Comparison of ENCODE assay signal across 11 mouse cellular contexts in the genomic region with DNA sequence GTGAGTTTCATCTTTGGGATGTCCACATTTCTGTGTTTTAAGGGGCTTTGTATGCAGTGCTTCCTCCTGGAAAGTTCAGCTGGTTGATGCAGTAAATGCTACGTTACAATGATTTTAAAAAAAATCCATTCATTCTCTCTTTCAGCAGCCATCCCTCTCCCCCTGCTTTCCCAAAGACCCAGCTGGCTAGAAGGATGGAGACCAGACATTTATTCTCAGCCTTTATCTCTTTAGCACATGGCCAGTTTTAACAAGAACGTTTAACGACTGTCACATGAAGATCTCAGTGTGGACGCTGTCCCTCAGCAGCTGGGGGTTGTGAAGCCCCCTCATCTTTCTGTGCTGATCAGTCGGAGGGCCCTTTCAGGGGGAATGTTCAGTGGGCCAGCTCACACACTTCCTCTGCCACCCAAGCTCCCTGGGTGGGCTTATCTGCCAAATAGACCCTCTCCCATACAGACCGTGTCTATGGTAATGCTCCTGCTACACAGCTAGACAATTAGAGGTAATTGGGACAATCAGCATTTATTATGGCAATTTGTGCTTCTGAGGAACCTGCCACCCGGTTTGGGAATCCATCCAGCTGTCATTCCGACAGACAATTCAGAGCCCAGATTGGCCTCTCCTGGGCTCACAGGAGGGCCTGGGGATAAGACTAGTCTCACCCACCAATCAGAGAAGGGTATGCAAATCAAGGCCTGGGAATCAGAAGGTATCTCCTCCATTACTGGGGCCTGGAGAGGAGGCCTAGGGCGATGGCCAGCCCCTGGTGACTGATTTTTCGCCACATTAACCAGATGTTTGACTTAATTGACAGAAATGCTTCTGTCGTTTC.
A peak's percentile ranks its signal among the peaks of the same experiment; 100 is the strongest.
DNase-seq lines count a peak whose midpoint lies in the region; ATAC-seq and TF ChIP-seq lines count a peak whose summit lies in the region.
"Had no signal": no experiment of that assay in that cellular context is flagged by ENCODE, and none has a peak within 500 bp of the region (broad histone marks: within the 10 kb centered on the region; RNA-seq: fewer than 3 reads in every experiment).

No protein-coding gene starts in this region.

- ATAC-seq in intestine, embryonic 14.5 days (replicated peaks; ENCODE audit: low FRiP score, low TSS enrichment, low read depth), result no peak
- ATAC-seq in intestine, postnatal 0 days, result no peak
- ATAC-seq in forebrain, embryonic 16.5 days, result peak; percentile 96
- peak; percentile 93 for ATAC-seq in midbrain, embryonic 13.5 days
- ATAC-seq in erythroblast, adult 5-6 weeks (replicated peaks; ENCODE audit: low FRiP score, poor library complexity, severe bottlenecking), result no peak

- no peak overlapping the region for H3K4me2 ChIP-seq in intestine, embryonic 14.5 days (ENCODE audit: low read length)
- H3K4me2 ChIP-seq in intestine, postnatal 0 days (replicated peaks; ENCODE audit: low read depth), result no peak overlapping the region
- H3K4me2 ChIP-seq in forebrain, embryonic 16.5 days (ENCODE audit: low read length), result no peak overlapping the region
- H3K4me2 ChIP-seq in midbrain, embryonic 13.5 days (replicated peaks), result no peak overlapping the region; the same call in 1 of the 2 replicates
- H3K4me2 ChIP-seq: limb, embryonic 12.5 days had no signal

- no peak for TF ChIP-seq CTCF in intestine, postnatal 0 days (IDR thresholded peaks at IDR 0.05; ENCODE audit: low read depth)

- peaks cover 11% of the 10 kb centered on the region; the same call in 1 of the 2 replicates for H3K4me1 ChIP-seq in intestine, embryonic 14.5 days (replicated peaks; ENCODE audit: control insufficient read depth, insufficient read depth, low read length)
- H3K4me1 ChIP-seq in intestine, postnatal 0 days (replicated peaks; ENCODE audit: control insufficient read depth, insufficient read depth, low read length), result no peaks in the 10 kb centered on the region
- peaks cover 24% of the 10 kb centered on the region for H3K4me1 ChIP-seq in forebrain, embryonic 16.5 days (replicated peaks; ENCODE audit: control insufficient read depth, insufficient read depth, low read length)
- H3K4me1 ChIP-seq in midbrain, embryonic 13.5 days (replicated peaks), result peaks cover 22% of the 10 kb centered on the region

- H3K4me3 ChIP-seq in intestine, embryonic 14.5 days (ENCODE audit: low read depth, low read length), result no peak overlapping the region
- H3K4me3 ChIP-seq in intestine, postnatal 0 days (ENCODE audit: low read depth, low read length), result no peak overlapping the region
- no peak overlapping the region for H3K4me3 ChIP-seq in forebrain, embryonic 16.5 days (replicated peaks; ENCODE audit: low read length)
- H3K4me3 ChIP-seq in midbrain, embryonic 13.5 days (replicated peaks), result no peak overlapping the region
- H3K4me3 ChIP-seq: limb, embryonic 12.5 days had no signal

- H3K27ac ChIP-seq in intestine, embryonic 14.5 days (ENCODE audit: low read depth), result no peak overlapping the region
- H3K27ac ChIP-seq in intestine, postnatal 0 days (ENCODE audit: low read depth, low read length), result no peak overlapping the region
- H3K27ac ChIP-seq in forebrain, embryonic 16.5 days (ENCODE audit: low read length), result peak overlapping the region; percentile 52
- peak overlapping the region; percentile 47; the same call in 1 of the 2 replicates for H3K27ac ChIP-seq in midbrain, embryonic 13.5 days
- H3K27ac ChIP-seq: limb, embryonic 12.5 days had no signal

- H3K9ac ChIP-seq in intestine, embryonic 14.5 days (ENCODE audit: low read length), result no peak overlapping the region
- no peak overlapping the region for H3K9ac ChIP-seq in intestine, postnatal 0 days (ENCODE audit: low read depth, low read length)
- H3K9ac ChIP-seq in forebrain, embryonic 16.5 days (replicated peaks; ENCODE audit: low read depth, low read length), result no peak overlapping the region
- H3K9ac ChIP-seq in midbrain, embryonic 13.5 days (replicated peaks), result no peak overlapping the region
- H3K9ac ChIP-seq: limb, embryonic 12.5 days had no signal

- no peaks in the 10 kb centered on the region for H3K27me3 ChIP-seq in intestine, embryonic 14.5 days (replicated peaks; ENCODE audit: control insufficient read depth, insufficient read depth, low read length)
- no peaks in the 10 kb centered on the region for H3K27me3 ChIP-seq in intestine, postnatal 0 days (replicated peaks; ENCODE audit: control insufficient read depth, insufficient read depth, low read length)
- H3K27me3 ChIP-seq in forebrain, embryonic 16.5 days (replicated peaks; ENCODE audit: control insufficient read depth, insufficient read depth, low read length), result no peaks in the 10 kb centered on the region
- peaks cover 3% of the 10 kb centered on the region; the same call in 1 of the 2 replicates for H3K27me3 ChIP-seq in midbrain, embryonic 13.5 days

- intact Hi-C loops in heart, postnatal 25 days (cut with DNase I), result no loop called here

- peak; percentile 54 for DNase-seq in intestine, embryonic 14.5 days (ENCODE audit: low spot score)
- DNase-seq in R1 (ENCODE audit: low read depth, low spot score), result peak; percentile 59
- no peak for DNase-seq in heart, postnatal 25 days (ENCODE audit: low spot score)
- DNase-seq in B cell, adult 2 months, result no peak
- DNase-seq: cerebellum, adult 11 months; heart, postnatal 36 days had no signal

- no peaks in the 10 kb centered on the region for H3K36me3 ChIP-seq in intestine, embryonic 14.5 days (ENCODE audit: control insufficient read depth, insufficient read depth, low read length)
- no peaks in the 10 kb centered on the region for H3K36me3 ChIP-seq in intestine, postnatal 0 days (ENCODE audit: control insufficient read depth, insufficient read depth)
- no peaks in the 10 kb centered on the region for H3K36me3 ChIP-seq in forebrain, embryonic 16.5 days (ENCODE audit: control insufficient read depth, insufficient read depth)
- H3K36me3 ChIP-seq in midbrain, embryonic 13.5 days, result no peaks in the 10 kb centered on the region
- H3K36me3 ChIP-seq: limb, embryonic 12.5 days had no signal

- WGBS in intestine, embryonic 14.5 days, result 11% methylated on average over 11 of the region's 11 CpGs
- 23% methylated on average over 11 of the region's 11 CpGs for WGBS in intestine, postnatal 0 days
- 7% methylated on average over 11 of the region's 11 CpGs for WGBS in forebrain, embryonic 16.5 days
- WGBS in midbrain, embryonic 13.5 days, result 7% methylated on average over 11 of the region's 11 CpGs

- H3K9me3 ChIP-seq in intestine, embryonic 14.5 days (ENCODE audit: control insufficient read depth, low read length), result no peaks in the 10 kb centered on the region
- H3K9me3 ChIP-seq in intestine, postnatal 0 days (ENCODE audit: control insufficient read depth), result no peaks in the 10 kb centered on the region
- H3K9me3 ChIP-seq in forebrain, embryonic 16.5 days (ENCODE audit: control insufficient read depth, low read length), result no peaks in the 10 kb centered on the region
- no peaks in the 10 kb centered on the region for H3K9me3 ChIP-seq in midbrain, embryonic 13.5 days
- H3K9me3 ChIP-seq: limb, embryonic 12.5 days had no signal

Comparison
In these comparisons a context has a peak if more than half of its experiments do, and no peak if none do; other contexts are left out.
1. ATAC-seq: peak in forebrain, embryonic 16.5 days (single experiment) and midbrain, embryonic 13.5 days (single experiment); none in intestine, embryonic 14.5 days (single experiment), intestine, postnatal 0 days (single experiment) and erythroblast, adult 5-6 weeks (single experiment).
2. DNase-seq: peak in intestine, embryonic 14.5 days (single experiment) and R1 (single experiment); none in heart, postnatal 25 days (single experiment) and B cell, adult 2 months (0 of 2).
3. H3K27ac ChIP-seq: peak in forebrain, embryonic 16.5 days (single experiment) and midbrain, embryonic 13.5 days (single experiment); none in intestine, embryonic 14.5 days (single experiment) and intestine, postnatal 0 days (single experiment).